Mouse (Mus musculus): ENCODE measurements around the gene Hmga2.
A peak's percentile ranks its signal among the peaks of the same experiment; 100 is the strongest.
"Not testable (repeated sequence)": the region's sequence is repeated elsewhere in the genome, so short reads cannot be mapped to it uniquely, and the experiment has no call there.

Hmga2 gene

GRCm38 (mm10) chr10:120390912-120391835, 85.1 kb downstream of the Hmga2 start:
- DNase-seq, result no peak

DNA sequence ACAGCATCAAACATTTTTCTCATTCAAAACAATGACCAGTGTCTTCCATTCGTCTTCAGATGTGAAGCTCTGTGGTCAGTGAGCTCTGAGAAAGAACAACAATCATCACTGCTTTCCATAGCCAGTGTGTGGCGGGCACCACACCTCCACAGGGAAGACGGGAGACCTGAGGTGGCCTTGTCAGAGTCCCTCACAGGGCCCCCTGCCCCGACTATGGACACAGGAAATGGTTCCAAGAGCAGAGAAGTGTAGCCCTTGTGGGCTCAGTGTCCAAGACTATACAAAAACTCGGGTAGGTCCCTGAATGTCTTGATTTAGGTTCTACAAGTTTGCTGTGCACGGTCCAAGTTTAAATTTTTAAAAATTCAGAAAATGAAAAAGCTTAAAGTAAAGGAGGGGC, 86.6 kb downstream of the Hmga2 start:
- DNase-seq, result no peak

- DNase-seq, result no peak
These were observed 87.3 kb downstream of the Hmga2 start for GRCm38 (mm10) chr10:120388966-120389365.

DNA sequence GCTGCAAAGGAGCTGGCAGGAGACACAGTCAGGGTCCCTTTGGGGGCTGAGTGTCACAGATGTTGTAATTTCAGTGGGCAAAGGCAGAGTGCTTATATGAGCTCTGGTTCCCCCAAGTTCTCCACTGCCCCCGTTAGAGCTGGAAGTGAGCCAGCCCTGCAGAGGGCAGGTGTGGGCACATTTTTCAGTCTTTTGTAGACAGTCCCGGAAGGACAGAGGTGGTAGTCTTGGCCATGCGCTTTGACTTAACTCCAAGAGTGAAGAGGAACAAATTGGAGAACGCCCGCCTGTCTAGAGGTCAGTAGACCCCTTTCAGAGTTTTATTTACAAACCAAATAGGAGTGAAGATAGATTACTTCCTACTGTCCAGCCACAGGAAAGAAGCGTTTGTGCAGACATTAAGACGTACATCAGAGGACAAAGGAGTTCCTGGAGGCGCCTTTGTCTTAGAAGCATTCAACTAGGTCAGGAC, 87.8 kb downstream of the Hmga2 start:
- no peak for DNase-seq

DNA sequence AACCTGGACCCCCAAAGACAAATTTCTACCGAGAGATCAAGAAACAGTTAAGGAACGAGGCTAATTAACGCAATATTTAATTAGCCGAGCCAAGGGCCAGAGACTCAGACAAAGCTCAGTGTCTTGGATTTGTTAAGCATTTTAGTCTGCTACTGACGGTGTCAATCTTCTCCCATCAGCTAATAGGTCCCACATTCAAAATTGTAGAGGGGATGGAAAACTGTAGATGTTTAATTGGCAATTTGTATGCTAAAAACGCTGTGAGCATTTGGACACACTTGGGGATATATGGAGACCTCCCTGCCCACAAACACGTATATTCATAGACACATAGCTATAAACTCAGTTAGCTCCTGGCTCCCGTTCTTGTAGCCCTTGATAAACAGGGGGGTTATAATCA, 89.2 kb downstream of the Hmga2 start:
- no peak for DNase-seq

DNA sequence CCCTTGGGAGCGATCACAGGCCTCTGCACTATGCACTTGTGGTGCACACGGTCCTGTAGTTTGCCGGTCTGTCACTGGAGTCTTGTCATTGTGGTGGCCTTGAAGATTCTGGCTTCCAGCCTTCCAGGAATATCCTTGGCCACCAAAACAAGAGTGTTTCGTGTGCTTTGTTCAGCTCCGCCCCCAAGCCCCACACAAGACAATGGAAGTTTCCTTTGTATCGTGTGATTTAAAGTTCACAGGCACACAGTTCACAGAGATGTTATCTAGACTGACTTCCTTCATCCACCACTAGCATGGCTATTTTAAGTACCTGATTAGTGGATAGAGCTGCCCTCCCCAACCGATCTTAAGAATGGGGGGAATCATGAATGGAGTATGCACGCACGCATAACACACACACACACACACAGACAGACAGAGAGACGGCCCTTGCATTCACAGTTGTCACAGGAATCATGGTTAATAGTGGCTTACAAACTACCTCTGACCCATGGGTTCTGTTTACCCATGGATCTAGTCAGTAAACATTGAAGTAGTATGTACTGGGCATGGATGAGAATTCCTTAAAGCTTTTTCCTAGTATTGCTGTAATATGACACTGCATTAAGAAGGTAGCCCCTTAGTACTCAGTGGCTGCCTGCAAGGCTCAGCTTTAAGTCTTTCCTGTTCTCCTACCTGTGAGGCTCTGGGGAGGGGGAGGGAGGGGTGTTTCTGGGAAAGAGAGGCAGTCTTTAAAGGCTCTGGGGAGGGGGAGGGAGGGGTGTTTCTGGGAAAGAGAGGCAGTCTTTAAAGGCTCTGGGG, 91.3 kb downstream of the Hmga2 start:
- DNase-seq, result no peak

GRCm38 (mm10) chr10:120384040-120384439, 92.2 kb downstream of the Hmga2 start:
- no peak for DNase-seq

- DNase-seq, result no peak
These were observed 98.5 kb downstream of the Hmga2 start for GRCm38 (mm10) chr10:120377795-120378194.

GRCm38 (mm10) chr10:120377327-120377752, 98.9 kb downstream of the Hmga2 start:
- peak; percentile 89 for DNase-seq

DNA sequence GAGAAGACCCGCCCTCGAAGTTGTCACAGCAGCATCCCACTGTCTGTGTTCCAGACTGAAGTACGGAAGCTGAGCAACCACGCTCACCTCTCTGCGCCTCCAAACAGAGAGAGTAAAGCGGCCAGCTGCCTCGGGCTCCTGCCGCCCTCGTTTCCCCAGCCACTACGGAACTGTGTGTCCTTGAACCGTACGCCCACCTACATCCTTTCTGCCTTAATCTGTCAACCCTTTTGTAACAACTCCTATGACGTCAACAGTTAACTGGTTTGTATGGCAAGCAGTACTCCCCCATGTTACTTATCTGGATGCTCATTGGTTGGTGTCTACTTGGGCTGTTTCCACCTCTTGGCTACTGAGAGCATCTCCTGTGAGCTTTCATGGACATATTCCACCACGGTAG, 100.8 kb downstream of the Hmga2 start:
- no peak for DNase-seq

- no peak for DNase-seq
These were observed 105.1 kb downstream of the Hmga2 start for GRCm38 (mm10) chr10:120371215-120371614.

DNA sequence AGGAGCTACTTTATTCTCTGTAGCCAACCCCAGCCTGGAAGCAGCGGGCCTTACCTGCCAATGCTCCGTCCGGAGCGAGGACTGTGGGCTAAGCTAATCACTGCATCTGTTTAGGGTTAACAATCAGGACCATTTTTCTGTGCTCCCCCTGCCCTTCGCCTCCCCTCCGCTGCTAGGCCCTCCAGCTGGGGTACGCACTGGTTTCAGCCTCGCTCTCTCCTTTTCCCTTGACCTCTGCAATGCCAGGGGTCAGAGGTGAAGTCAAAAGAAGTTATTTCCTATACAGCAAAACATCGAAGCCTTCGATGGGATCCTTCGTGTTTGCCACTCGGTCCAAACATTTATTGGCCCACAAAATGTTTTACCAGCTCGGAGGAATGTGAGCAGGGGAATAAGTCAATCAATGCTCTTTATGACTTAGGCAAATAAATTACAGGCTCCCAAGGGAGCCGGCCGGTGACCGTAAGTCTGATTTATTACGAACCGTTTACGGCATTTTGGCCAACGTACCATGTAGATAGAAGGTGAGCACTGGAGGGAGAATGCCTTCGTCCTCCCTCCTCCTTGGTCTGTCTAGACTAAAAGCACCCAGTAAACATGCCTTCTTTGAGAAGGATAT, 107.0 kb downstream of the Hmga2 start:
- DNase-seq, result no peak

DNA sequence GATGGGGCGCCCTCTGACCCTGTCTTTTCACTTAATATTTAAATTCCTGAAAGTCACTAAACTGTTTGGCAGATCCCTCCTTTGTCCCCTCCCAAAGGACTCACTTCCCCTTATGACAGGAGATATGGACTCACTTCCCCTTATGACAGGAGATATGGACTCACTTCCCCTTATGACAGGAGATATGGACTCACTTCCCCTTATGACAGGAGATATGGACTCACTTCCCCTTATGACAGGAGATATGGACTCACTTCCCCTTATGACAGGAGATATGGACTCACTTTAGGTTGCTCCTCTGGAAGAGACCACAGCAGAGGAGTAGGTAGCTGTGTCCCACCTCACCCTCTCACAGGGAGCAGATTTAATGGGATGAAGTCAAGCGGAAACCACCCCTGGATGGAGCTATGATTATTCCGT, 110.1 kb downstream of the Hmga2 start:
- not testable (repeated sequence) for DNase-seq

DNA sequence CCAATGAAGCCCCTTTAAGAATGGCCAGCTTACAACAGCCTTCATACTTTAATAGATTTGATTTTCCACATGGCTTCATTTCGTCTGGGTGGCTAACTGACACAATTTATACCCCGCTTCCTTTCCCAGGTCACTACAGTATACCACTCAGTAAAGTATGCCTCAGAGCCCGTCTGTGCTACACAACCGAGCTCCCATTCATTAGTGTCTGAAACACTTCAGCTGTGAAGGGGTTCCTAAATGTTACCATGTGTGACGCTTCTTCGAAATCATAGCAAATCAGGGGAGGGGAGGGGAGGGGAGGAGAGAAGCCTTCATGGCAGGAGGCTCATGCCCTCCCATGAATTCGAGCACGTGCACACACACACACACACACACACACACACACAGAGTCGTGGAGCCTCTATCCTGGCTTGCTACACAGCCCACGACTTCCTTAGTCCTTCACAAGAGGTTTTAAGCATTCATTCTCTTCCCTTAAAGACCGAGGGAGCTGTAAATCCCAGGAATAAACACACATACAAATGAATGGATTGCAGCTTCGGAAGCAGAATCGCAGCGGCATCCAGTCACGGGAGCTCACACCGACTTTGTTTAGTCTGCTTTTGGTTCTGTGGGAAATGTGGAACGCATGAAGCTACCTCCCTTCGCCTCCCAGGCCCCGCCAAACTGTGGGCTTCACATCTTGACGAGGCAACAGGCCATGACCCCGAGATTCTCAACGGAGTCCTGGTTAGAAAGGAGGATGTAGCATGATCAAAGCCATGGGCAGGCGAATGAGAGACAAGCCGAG, 110.7 kb downstream of the Hmga2 start:
- no peak for DNase-seq

- no peak for DNase-seq
These were observed 112.2 kb downstream of the Hmga2 start for GRCm38 (mm10) chr10:120363983-120364582.

- DNase-seq, result not testable (repeated sequence)
These were observed 112.8 kb downstream of the Hmga2 start for GRCm38 (mm10) chr10:120363298-120363982.

- no peak for DNase-seq
These were observed 121.7 kb downstream of the Hmga2 start for GRCm38 (mm10) chr10:120354523-120355030.

GRCm38 (mm10) chr10:120345325-120345724, 130.9 kb downstream of the Hmga2 start:
- DNase-seq, result no peak

DNA sequence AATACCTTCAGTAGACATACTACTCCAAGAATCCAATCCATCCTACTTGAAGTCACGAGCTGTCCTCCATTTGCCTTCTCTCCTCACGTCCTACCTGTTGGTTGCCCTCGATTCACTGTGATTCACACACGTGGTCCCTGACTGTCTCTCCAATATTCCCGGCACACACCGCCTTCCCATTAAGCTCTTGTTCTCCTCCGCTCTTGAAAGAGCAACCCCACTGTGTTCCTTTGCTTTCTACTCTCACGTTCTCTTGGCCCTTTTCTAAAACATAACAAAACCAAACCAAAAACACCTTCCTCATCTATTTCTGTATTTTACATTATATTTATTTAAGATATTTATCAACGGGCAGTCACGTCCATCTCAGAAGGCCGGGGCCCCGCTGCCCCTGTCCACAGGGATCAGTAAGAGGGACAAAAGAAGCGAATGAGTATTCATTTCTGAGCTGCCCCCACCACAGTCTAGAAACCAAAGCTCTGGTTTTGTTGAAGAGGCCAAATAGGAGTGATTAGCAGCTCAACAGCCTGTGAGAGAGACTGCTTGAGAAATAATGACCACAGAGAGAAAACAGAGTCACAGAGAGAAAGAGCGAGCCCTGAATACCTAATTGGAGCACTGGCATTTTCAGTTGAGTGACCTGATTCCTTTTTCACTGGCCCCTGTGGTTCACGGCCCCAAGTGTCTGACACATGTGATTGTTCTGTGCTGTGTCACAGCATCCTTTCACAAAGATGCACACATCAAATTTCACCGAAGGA, 131.5 kb downstream of the Hmga2 start:
- no peak for DNase-seq

DNA sequence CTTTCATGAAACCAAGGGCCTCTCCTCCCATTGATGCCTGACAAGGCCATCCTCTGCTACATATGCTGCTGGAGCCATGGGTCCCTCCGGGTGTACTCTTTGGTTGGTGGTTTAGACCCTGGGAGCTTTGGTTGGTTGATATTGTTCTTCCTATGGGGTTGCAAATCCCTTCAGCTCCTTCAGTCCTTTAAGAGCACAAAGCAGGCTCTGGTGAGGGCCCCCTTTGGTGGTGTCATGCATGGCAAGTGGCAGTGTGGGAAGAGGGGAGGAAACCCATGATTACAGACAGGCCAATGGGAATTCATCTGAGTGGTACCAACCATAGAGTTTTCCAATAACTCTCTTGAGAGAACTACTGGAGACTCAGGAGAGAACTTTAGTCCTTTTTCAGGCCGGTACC, 136.4 kb downstream of the Hmga2 start:
- DNase-seq, result not testable (repeated sequence)
